Mouse (Mus musculus) kidney, postnatal 0 days (tissue): ENCODE results near the gene Pitpnm1. TPM values are rescaled to one million over a fixed set of nuclear protein-coding genes. Genes with fewer than 3 reads are reported as not detected.
"Not testable (repeated sequence)": the region's sequence is repeated elsewhere in the genome, so short reads cannot be mapped to it uniquely, and the experiment has no call there.

ENCODE experiments used
- ATAC-seq: fragments of 200-750 bp; cut with Nextera tagmentation; replicated peaks from 2 replicates; pipeline ENCODE4 v1.8.0; 2017; ENCODE audit warnings: low read depth, moderate number of reproducible peaks, moderate TSS enrichment, moderate library complexity; ENCODE audit not compliant: low FRiP score
- DNase-seq: peaks from one replicate; pipeline ENCODE4 v3.0.0-alpha.2; 2016; ENCODE audit warnings: low spot score
- H3K27ac ChIP-seq: fragments of 300-500 bp; sonication (generic); 2 replicates; pipeline ENCODE4 v1.5.1; 2014; ENCODE audit warnings: mild to moderate bottlenecking
- H3K27me3 ChIP-seq: fragments of 300-500 bp; sonication (generic); 2 replicates; pipeline ENCODE4 v1.6.1; 2014; ENCODE audit warnings: low read length, mixed read lengths; ENCODE audit not compliant: insufficient read depth
- H3K36me3 ChIP-seq: fragments of 300-500 bp; sonication (generic); 2 replicates; pipeline ENCODE4 v1.6.1; 2014; ENCODE audit warnings: low read length, mixed read lengths; ENCODE audit not compliant: insufficient read depth
- H3K4me1 ChIP-seq: fragments of 300-500 bp; sonication (generic); replicated peaks from 2 replicates; pipeline ENCODE4 v1.6.1; 2014; ENCODE audit warnings: antibody characterized with exemption, low read length, mixed read lengths; ENCODE audit not compliant: insufficient read depth
- H3K4me2 ChIP-seq: fragments of 300-500 bp; sonication (generic); 2 replicates; pipeline ENCODE4 v1.6.1; 2014; ENCODE audit warnings: mild to moderate bottlenecking, low read length, moderate library complexity, mixed read lengths
- H3K4me3 ChIP-seq: fragments of 300-500 bp; sonication (generic); replicated peaks from 2 replicates; pipeline ENCODE4 v1.5.1; 2014; ENCODE audit warnings: low read depth, low read length
- H3K9ac ChIP-seq: fragments of 300-500 bp; sonication (generic); 2 replicates; pipeline ENCODE4 v1.6.1; 2014; ENCODE audit warnings: low read depth, low read length
- H3K9me3 ChIP-seq: fragments of 300-500 bp; sonication (generic); replicated peaks from 2 replicates; pipeline ENCODE4 v1.6.1; 2016; ENCODE audit warnings: low read length, inconsistent platforms, mixed read lengths
- CTCF ChIP-seq: IDR thresholded peaks from 2 replicates; pipeline ENCODE4 v1.5.1; 2016; ENCODE audit warnings: antibody characterized with exemption, low read depth, mild to moderate bottlenecking, moderate library complexity
- WGBS: fragments of 180-500 bp; shearing (Covaris S2); extraction: QIAGEN DNeasy Blood & Tissue Kit; methylation state at CpG from one replicate; pipeline ENCODE4 v1.1.7; 2014; 5-methylcytosine and 5-hydroxymethylcytosine counted together
- polyA plus RNA-seq: library from polyadenylated mRNA; unstranded; fragments of >200 nt; fragmentation: Nextera tagmentation; extraction: Ambion mirVana; gene quantifications from 2 replicates; pipeline ENCODE4 v1.2.1, GENCODE M21; 2015

The Pitpnm1 gene
- polyA plus RNA-seq, 1 experiment from 2014 or later, result 12.2 TPM

GRCm38 (mm10) chr19:4135963-4136345 lies 36.2 kb downstream of the Pitpnm1 start:
- H3K36me3 ChIP-seq, result peaks cover 15% of the 10 kb centered on the region; the same call in 1 of the 2 replicates
- peak; percentile 61 for TF ChIP-seq CTCF
- H3K4me1 ChIP-seq, H3K4me2 ChIP-seq, H3K9me3 ChIP-seq, H3K27ac ChIP-seq, DNase-seq, H3K27me3 ChIP-seq, H3K4me3 ChIP-seq, H3K9ac ChIP-seq: not testable (repeated sequence)
- ATAC-seq, result 0 out of 2 replicates have a peak, but pooled peaks have one; percentile 12
- WGBS, result 22% methylated on average over 8 of the region's 8 CpGs

- H3K4me3 ChIP-seq, result no peak overlapping the region
- WGBS, result 81% methylated on average over 5 of the region's 5 CpGs
- no peak overlapping the region for H3K27ac ChIP-seq
- H3K9me3 ChIP-seq, result no peaks in the 10 kb centered on the region
- peaks cover 10% of the 10 kb centered on the region; the same call in 1 of the 2 replicates for H3K36me3 ChIP-seq
- H3K4me2 ChIP-seq, result no peak overlapping the region
- no peaks in the 10 kb centered on the region for H3K27me3 ChIP-seq
- peak; percentile 22; the same call in 1 of the 2 replicates for TF ChIP-seq CTCF
- H3K9ac ChIP-seq, result no peak overlapping the region
- DNase-seq, result no peak
- H3K4me1 ChIP-seq, result no peaks in the 10 kb centered on the region
- ATAC-seq, result no peak
Measured at GRCm38 (mm10) chr19:4136463-4136862, 36.7 kb downstream of the Pitpnm1 start.

GRCm38 (mm10) chr19:4137913-4138312 lies 38.1 kb downstream of the Pitpnm1 start:
- ATAC-seq (no peak), DNase-seq (no peak)
- 74% methylated on average over 5 of the region's 5 CpGs for WGBS
- H3K4me1 ChIP-seq, result no peaks in the 10 kb centered on the region
- no peaks in the 10 kb centered on the region for H3K9me3 ChIP-seq
- no peaks in the 10 kb centered on the region for H3K27me3 ChIP-seq
- H3K9ac ChIP-seq, result no peak overlapping the region
- TF ChIP-seq CTCF, result no peak
- H3K4me2 ChIP-seq, result no peak overlapping the region
- H3K36me3 ChIP-seq, result no peaks in the 10 kb centered on the region
- no peak overlapping the region for H3K27ac ChIP-seq
- no peak overlapping the region for H3K4me3 ChIP-seq

GRCm38 (mm10) chr19:4139446-4139845 lies 39.6 kb downstream of the Pitpnm1 start, which contains the start of gene Gpr152:
Gpr152 (plus strand) TSS chr19:4139787.
- Histone ChIP-seq H3K9me3 (no peaks in the 10 kb centered on the region), H3K27ac (no peak within 1 kb of the TSS), H3K27me3 (no peaks in the 10 kb centered on the region), H3K4me1 (no peaks in the 10 kb centered on the region), H3K4me2 (no peak within 1 kb of the TSS), H3K4me3 (no peak within 1 kb of the TSS), H3K9ac (0 out of 2 replicates have a peak within 1 kb of the TSS, but pooled peaks have one; percentile 8), H3K36me3 (no peaks in the 10 kb centered on the region)
- TF ChIP-seq CTCF, result no peak
- ATAC-seq, result no peak
- WGBS, result 81% methylated on average over 2 of the region's 2 CpGs
- no peak for DNase-seq

- Histone ChIP-seq H3K27ac (no peak overlapping the region), H3K36me3 (no peaks in the 10 kb centered on the region), H3K4me1 (no peaks in the 10 kb centered on the region), H3K27me3 (no peaks in the 10 kb centered on the region), H3K4me3 (no peak overlapping the region), H3K4me2 (no peak overlapping the region), H3K9ac (no peak overlapping the region), H3K9me3 (no peaks in the 10 kb centered on the region)
- 61% methylated on average over 6 of the region's 6 CpGs for WGBS
- ATAC-seq (no peak), DNase-seq (no peak)
- TF ChIP-seq CTCF, result no peak
Measured at GRCm38 (mm10) chr19:4140147-4140546, 40.3 kb downstream of the Pitpnm1 start.

- ATAC-seq, result 0 out of 2 replicates have a peak, but pooled peaks have one; percentile 19
- H3K4me3 ChIP-seq, result no peak overlapping the region
- WGBS, result 80% methylated on average over 18 of the region's 18 CpGs
- no peaks in the 10 kb centered on the region for H3K4me1 ChIP-seq
- no peaks in the 10 kb centered on the region for H3K36me3 ChIP-seq
- no peak overlapping the region for H3K4me2 ChIP-seq
- no peak for TF ChIP-seq CTCF
- no peak for DNase-seq
- H3K9me3 ChIP-seq, result no peaks in the 10 kb centered on the region
- H3K27me3 ChIP-seq, result no peaks in the 10 kb centered on the region
- H3K9ac ChIP-seq, result no peak overlapping the region
- no peak overlapping the region for H3K27ac ChIP-seq
Measured at GRCm38 (mm10) chr19:4142416-4143173, 42.8 kb downstream of the Pitpnm1 start.
